Mouse (Mus musculus): ENCODE measurements at regions not wholly inside any gene's neighbourhood (a gene's known extent, or its start where the extent isn't known, plus 50 kb on each side); places are given as distances from the start of the nearest gene placed in this dataset.

GRCm38 (mm10) chr4:21250396-21250795, 435.4 kb downstream of the Prdm13 start:
- Histone ChIP-seq H3K27me3 (replicated peaks) (no peaks in the 10 kb centered on the region), H3K9ac (no peak overlapping the region), H3K4me1 (no peaks in the 10 kb centered on the region), H3K4me3 (no peak overlapping the region), H3K4me2 (no peak overlapping the region), H3K36me3 (no peaks in the 10 kb centered on the region), H3K9me3 (no peaks in the 10 kb centered on the region), H3K27ac (replicated peaks) (no peak overlapping the region)
- 53% methylated on average over 2 of the region's 2 CpGs for WGBS
- ATAC-seq (ENCODE audit: extremely low read depth, insufficient number of reproducible peaks, low FRiP score, low TSS enrichment): no peak

GRCm38 (mm10) chr4:21222631-21223030, 463.1 kb downstream of the Prdm13 start:
- no peaks in the 10 kb centered on the region for H3K27me3 ChIP-seq (replicated peaks)
- H3K9me3 ChIP-seq: no peaks in the 10 kb centered on the region
- H3K36me3 ChIP-seq: no peaks in the 10 kb centered on the region
- no peak overlapping the region for H3K9ac ChIP-seq
- no peak overlapping the region for H3K27ac ChIP-seq (replicated peaks)
- no peak for ATAC-seq (ENCODE audit: extremely low read depth, insufficient number of reproducible peaks, low FRiP score, low TSS enrichment)
- H3K4me1 ChIP-seq: no peaks in the 10 kb centered on the region
- H3K4me2 ChIP-seq: peak overlapping the region; percentile 34
- no peak overlapping the region for H3K4me3 ChIP-seq
- WGBS: 27% methylated on average over 4 of the region's 4 CpGs

- Histone ChIP-seq H3K27me3 (replicated peaks) (no peaks in the 10 kb centered on the region), H3K9me3 (no peaks in the 10 kb centered on the region), H3K4me2 (no peak overlapping the region), H3K9ac (no peak overlapping the region), H3K36me3 (no peaks in the 10 kb centered on the region), H3K4me3 (no peak overlapping the region), H3K27ac (replicated peaks) (no peak overlapping the region), H3K4me1 (no peaks in the 10 kb centered on the region)
- WGBS: 80% methylated on average over 4 of the region's 4 CpGs
- ATAC-seq (ENCODE audit: extremely low read depth, insufficient number of reproducible peaks, low FRiP score, low TSS enrichment): no peak
Observed at GRCm38 (mm10) chr4:21207617-21208016, 478.1 kb downstream of the Prdm13 start.

GRCm38 (mm10) chr4:21195620-21196019, 490.1 kb downstream of the Prdm13 start:
- Histone ChIP-seq H3K9me3 (no peaks in the 10 kb centered on the region), H3K4me3 (no peak overlapping the region), H3K9ac (no peak overlapping the region), H3K4me2 (no peak overlapping the region), H3K4me1 (no peaks in the 10 kb centered on the region), H3K36me3 (no peaks in the 10 kb centered on the region), H3K27ac (replicated peaks) (no peak overlapping the region), H3K27me3 (replicated peaks) (no peaks in the 10 kb centered on the region)
- no peak for ATAC-seq (ENCODE audit: extremely low read depth, insufficient number of reproducible peaks, low FRiP score, low TSS enrichment)
- 63% methylated on average over 1 of the region's 1 CpGs for WGBS

GRCm38 (mm10) chr4:21173789-21174188, 512.0 kb downstream of the Prdm13 start:
- H3K27me3 ChIP-seq (replicated peaks): no peaks in the 10 kb centered on the region
- H3K9ac ChIP-seq: no peak overlapping the region
- H3K27ac ChIP-seq (replicated peaks): no peak overlapping the region
- 0 out of 2 replicates have a peak, but pooled peaks cover 3% of the 10 kb centered on the region for H3K9me3 ChIP-seq
- H3K36me3 ChIP-seq: no peaks in the 10 kb centered on the region
- H3K4me2 ChIP-seq: no peak overlapping the region
- no peaks in the 10 kb centered on the region for H3K4me1 ChIP-seq
- WGBS: 67% methylated on average over 6 of the region's 6 CpGs
- no peak for ATAC-seq (ENCODE audit: extremely low read depth, insufficient number of reproducible peaks, low FRiP score, low TSS enrichment)
- no peak overlapping the region for H3K4me3 ChIP-seq

GRCm38 (mm10) chr4:21173019-21173418, 512.7 kb downstream of the Prdm13 start:
- WGBS: 79% methylated on average over 1 of the region's 1 CpGs
- 0 out of 2 replicates have a peak, but pooled peaks cover 3% of the 10 kb centered on the region for H3K9me3 ChIP-seq
- no peak overlapping the region for H3K4me3 ChIP-seq
- H3K4me1 ChIP-seq: no peaks in the 10 kb centered on the region
- no peak overlapping the region for H3K27ac ChIP-seq (replicated peaks)
- ATAC-seq (ENCODE audit: extremely low read depth, insufficient number of reproducible peaks, low FRiP score, low TSS enrichment): no peak
- H3K9ac ChIP-seq: no peak overlapping the region
- no peak overlapping the region for H3K4me2 ChIP-seq
- no peaks in the 10 kb centered on the region for H3K36me3 ChIP-seq
- H3K27me3 ChIP-seq (replicated peaks): no peaks in the 10 kb centered on the region

- Histone ChIP-seq H3K4me2 (no peak overlapping the region), H3K9ac (no peak overlapping the region), H3K9me3 (no peaks in the 10 kb centered on the region), H3K4me3 (no peak overlapping the region), H3K27me3 (replicated peaks) (no peaks in the 10 kb centered on the region), H3K27ac (replicated peaks) (no peak overlapping the region), H3K4me1 (no peaks in the 10 kb centered on the region), H3K36me3 (no peaks in the 10 kb centered on the region)
- no peak for ATAC-seq (ENCODE audit: extremely low read depth, insufficient number of reproducible peaks, low FRiP score, low TSS enrichment)
- 63% methylated on average over 3 of the region's 3 CpGs for WGBS
Observed at GRCm38 (mm10) chr4:21170734-21171133, 515.0 kb downstream of the Prdm13 start.

GRCm38 (mm10) chr4:21162124-21162523, 523.6 kb downstream of the Prdm13 start:
- H3K9me3 ChIP-seq: no peaks in the 10 kb centered on the region
- no peak overlapping the region for H3K9ac ChIP-seq
- no peaks in the 10 kb centered on the region for H3K36me3 ChIP-seq
- no peaks in the 10 kb centered on the region for H3K4me1 ChIP-seq
- no peaks in the 10 kb centered on the region for H3K27me3 ChIP-seq (replicated peaks)
- no peak overlapping the region for H3K4me3 ChIP-seq
- H3K4me2 ChIP-seq: no peak overlapping the region
- ATAC-seq (ENCODE audit: extremely low read depth, insufficient number of reproducible peaks, low FRiP score, low TSS enrichment): no peak
- no peak overlapping the region for H3K27ac ChIP-seq (replicated peaks)

GRCm38 (mm10) chr4:21125892-21126291, 559.9 kb downstream of the Prdm13 start:
- ATAC-seq (ENCODE audit: extremely low read depth, insufficient number of reproducible peaks, low FRiP score, low TSS enrichment): no peak
- no peaks in the 10 kb centered on the region for H3K27me3 ChIP-seq (replicated peaks)
- no peaks in the 10 kb centered on the region for H3K36me3 ChIP-seq
- 0 out of 2 replicates have a peak, but pooled peaks cover 4% of the 10 kb centered on the region for H3K9me3 ChIP-seq
- no peak overlapping the region for H3K9ac ChIP-seq
- no peak overlapping the region for H3K4me3 ChIP-seq
- H3K4me2 ChIP-seq: no peak overlapping the region
- no peak overlapping the region for H3K27ac ChIP-seq (replicated peaks)
- H3K4me1 ChIP-seq: no peaks in the 10 kb centered on the region
- WGBS: 77% methylated on average over 1 of the region's 1 CpGs

GRCm38 (mm10) chr4:21095741-21096140, 590.0 kb downstream of the Prdm13 start:
- no peak overlapping the region for H3K4me2 ChIP-seq
- ATAC-seq (ENCODE audit: extremely low read depth, insufficient number of reproducible peaks, low FRiP score, low TSS enrichment): no peak
- no peak overlapping the region for H3K27ac ChIP-seq (replicated peaks)
- H3K9ac ChIP-seq: no peak overlapping the region
- no peak overlapping the region for H3K4me3 ChIP-seq
- H3K36me3 ChIP-seq: no peaks in the 10 kb centered on the region
- H3K27me3 ChIP-seq (replicated peaks): no peaks in the 10 kb centered on the region
- H3K9me3 ChIP-seq: peaks cover 4% of the 10 kb centered on the region; the same call in 1 of the 2 replicates
- no peaks in the 10 kb centered on the region for H3K4me1 ChIP-seq
- 83% methylated on average over 1 of the region's 1 CpGs for WGBS

- H3K4me2 ChIP-seq: no peak overlapping the region
- H3K9ac ChIP-seq: no peak overlapping the region
- no peaks in the 10 kb centered on the region for H3K9me3 ChIP-seq
- WGBS: 85% methylated on average over 3 of the region's 3 CpGs
- no peaks in the 10 kb centered on the region for H3K27me3 ChIP-seq (replicated peaks)
- no peak for ATAC-seq (ENCODE audit: extremely low read depth, insufficient number of reproducible peaks, low FRiP score, low TSS enrichment)
- no peak overlapping the region for H3K27ac ChIP-seq (replicated peaks)
- no peaks in the 10 kb centered on the region for H3K4me1 ChIP-seq
- no peaks in the 10 kb centered on the region for H3K36me3 ChIP-seq
- no peak overlapping the region for H3K4me3 ChIP-seq
Observed at GRCm38 (mm10) chr4:21070198-21070785, 615.5 kb downstream of the Prdm13 start.
